Mouse (Mus musculus) ES-CJ7 (cell line): ENCODE data around the gene Polg.

Experiments used
- DNase-seq: peaks from one replicate; pipeline ENCODE4 v3.0.0; 2011; ENCODE audit warnings: low read depth, low spot score

Gene Polg

GRCm38 (mm10) chr7:79465461-79466044, 609 bp downstream of the Polg start:
- DNase-seq: peak; percentile 18

GRCm38 (mm10) chr7:79464776-79465420, 1.3 kb downstream of the Polg start:
- no peak for DNase-seq

GRCm38 (mm10) chr7:79463376-79464077, 2.6 kb downstream of the Polg start:
- no peak for DNase-seq

GRCm38 (mm10) chr7:79461721-79462120, 4.4 kb downstream of the Polg start:
- no peak for DNase-seq

GRCm38 (mm10) chr7:79447486-79447885, 18.7 kb downstream of the Polg start:
- no peak for DNase-seq

GRCm38 (mm10) chr7:79447048-79447447, 19.1 kb downstream of the Polg start:
- no peak for DNase-seq

- DNase-seq: no peak
Measured at GRCm38 (mm10) chr7:79440035-79440434, 26.1 kb downstream of the Polg start.

GRCm38 (mm10) chr7:79428243-79428642, 37.9 kb downstream of the Polg start:
- peak; percentile 68 for DNase-seq

- DNase-seq: no peak
Measured at GRCm38 (mm10) chr7:79425804-79426203, 40.4 kb downstream of the Polg start.

GRCm38 (mm10) chr7:79422876-79423275, 43.3 kb downstream of the Polg start:
- DNase-seq: no peak

GRCm38 (mm10) chr7:79419950-79420349, 46.2 kb downstream of the Polg start:
- no peak for DNase-seq

GRCm38 (mm10) chr7:79414449-79415375, 51.5 kb downstream of the Polg start:
- DNase-seq: no peak

- DNase-seq: no peak
Measured at GRCm38 (mm10) chr7:79400296-79400695, 65.9 kb downstream of the Polg start.

GRCm38 (mm10) chr7:79398971-79399370, 67.2 kb downstream of the Polg start:
- DNase-seq: peak; percentile 62

GRCm38 (mm10) chr7:79398426-79398825, 67.7 kb downstream of the Polg start:
- DNase-seq: peak; percentile 90

GRCm38 (mm10) chr7:79397446-79397963, 68.7 kb downstream of the Polg start:
- DNase-seq: peak; percentile 43
